Mouse (Mus musculus) limb, embryonic 15.5 days (tissue): ENCODE measurements at regions not wholly inside any gene's neighbourhood (a gene's known extent, or its start where the extent isn't known, plus 50 kb on each side); places are given as distances from the start of the nearest gene placed in this dataset.

Experiments used
- ATAC-seq: fragments of 200-750 bp; cut with Nextera tagmentation; 2 replicates; pipeline ENCODE4 v1.8.0; 2017; ENCODE audit warnings: low read depth, moderate TSS enrichment; ENCODE audit not compliant: insufficient number of reproducible peaks, low FRiP score, low TSS enrichment
- H3K27ac ChIP-seq: fragments of 300-500 bp; sonication (generic); 2 replicates; pipeline ENCODE4 v1.5.1; 2015; ENCODE audit warnings: moderate library complexity, mild to moderate bottlenecking, inconsistent platforms
- H3K27me3 ChIP-seq: fragments of 300-500 bp; sonication (generic); 2 replicates; pipeline ENCODE4 v1.6.1; 2015; ENCODE audit warnings: inconsistent platforms
- H3K36me3 ChIP-seq: fragments of 300-500 bp; sonication (generic); 2 replicates; pipeline ENCODE4 v1.6.1; 2015; ENCODE audit warnings: inconsistent platforms
- H3K4me1 ChIP-seq: fragments of 300-500 bp; sonication (generic); 2 replicates; pipeline ENCODE4 v1.6.1; 2015; ENCODE audit warnings: inconsistent platforms
- H3K4me2 ChIP-seq: fragments of 300-500 bp; sonication (generic); 2 replicates; pipeline ENCODE4 v1.6.1; 2015; ENCODE audit warnings: mild to moderate bottlenecking, inconsistent platforms
- H3K4me3 ChIP-seq: fragments of 300-500 bp; sonication (generic); 2 replicates; pipeline ENCODE4 v1.5.1; 2015; ENCODE audit warnings: mild to moderate bottlenecking, inconsistent platforms
- H3K9ac ChIP-seq: fragments of 300-500 bp; sonication (generic); 2 replicates; pipeline ENCODE4 v1.6.1; 2015; ENCODE audit warnings: inconsistent platforms
- H3K9me3 ChIP-seq: fragments of 300-500 bp; sonication (generic); 2 replicates; pipeline ENCODE4 v1.6.1; 2016; ENCODE audit warnings: inconsistent platforms
- WGBS: fragments of 180-500 bp; shearing (Covaris S2); methylation state at CpG from one replicate; pipeline ENCODE4 v1.1.7; 2015; 5-methylcytosine and 5-hydroxymethylcytosine counted together

DNA sequence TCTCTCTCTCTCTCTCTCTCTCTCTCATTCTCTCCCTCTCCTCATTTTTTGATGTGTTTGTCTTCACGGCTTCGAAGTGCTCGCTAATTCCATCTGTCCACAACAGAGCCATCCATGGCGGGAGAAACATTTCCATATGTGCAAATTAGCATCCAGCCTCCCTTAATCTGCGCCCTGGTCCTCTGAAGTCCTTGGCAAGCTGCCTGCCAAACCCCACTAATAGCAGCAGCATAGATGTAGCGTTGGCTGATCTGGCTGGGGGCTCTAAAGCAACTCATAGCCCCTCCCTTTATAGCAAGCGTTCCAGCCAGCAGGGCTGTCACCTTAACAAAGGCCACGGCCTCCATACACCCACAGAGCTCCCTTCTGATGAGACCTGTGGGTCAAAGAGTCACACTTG is 272.3 kb upstream of the 3110018I06Rik start:
- Histone ChIP-seq H3K9ac (no peak overlapping the region), H3K4me2 (no peak overlapping the region), H3K27ac (no peak overlapping the region), H3K4me1 (peaks cover 13% of the 10 kb centered on the region; the same call in 1 of the 2 replicates), H3K9me3 (no peaks in the 10 kb centered on the region), H3K4me3 (no peak overlapping the region), H3K27me3 (peaks cover 6% of the 10 kb centered on the region; the same call in 1 of the 2 replicates), H3K36me3 (no peaks in the 10 kb centered on the region)
- WGBS = 35% methylated on average over 8 of the region's 8 CpGs
- no peak for ATAC-seq

DNA sequence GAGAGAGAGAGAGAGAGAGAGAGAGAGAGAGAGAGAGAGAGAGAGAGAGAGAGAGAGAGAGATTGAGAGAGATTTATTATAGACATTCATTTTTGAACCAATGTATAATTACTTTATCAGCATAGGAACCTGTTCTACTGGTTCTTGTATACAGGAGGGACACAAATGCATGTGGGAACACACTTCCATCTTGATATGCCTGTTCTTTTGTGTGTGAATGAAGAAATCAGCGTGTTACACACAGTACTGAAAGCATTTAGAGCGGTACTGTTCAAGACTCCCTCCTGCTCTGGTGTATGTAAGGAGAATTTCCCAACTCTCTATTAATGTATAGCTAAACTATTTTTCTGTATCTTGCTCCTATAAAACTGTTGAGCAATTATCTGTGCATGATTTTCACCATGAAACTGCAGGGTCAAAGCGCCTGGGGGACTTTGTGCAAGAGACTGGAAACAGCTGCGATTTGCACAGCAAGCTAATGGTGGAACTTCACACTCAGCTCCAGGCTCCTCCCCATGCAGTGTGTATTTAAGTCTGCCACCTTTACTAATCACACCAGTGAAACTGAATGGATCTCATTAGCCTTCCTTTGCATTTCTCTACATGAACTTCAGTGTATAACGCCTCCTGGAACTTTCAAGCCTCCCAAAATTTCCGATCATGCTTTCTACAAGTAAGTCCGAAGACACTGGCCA is 267.0 kb upstream of the 3110018I06Rik start:
- H3K27ac ChIP-seq = peak overlapping the region; percentile 33
- no peak overlapping the region for H3K9ac ChIP-seq
- H3K27me3 ChIP-seq = peaks cover 3% of the 10 kb centered on the region; the same call in 1 of the 2 replicates
- no peak overlapping the region for H3K4me2 ChIP-seq
- H3K4me1 ChIP-seq = peaks cover 18% of the 10 kb centered on the region; the same call in 1 of the 2 replicates
- H3K9me3 ChIP-seq = no peaks in the 10 kb centered on the region
- WGBS = 57% methylated on average over 7 of the region's 7 CpGs
- H3K4me3 ChIP-seq = no peak overlapping the region
- H3K36me3 ChIP-seq = no peaks in the 10 kb centered on the region
- ATAC-seq = no peak

DNA sequence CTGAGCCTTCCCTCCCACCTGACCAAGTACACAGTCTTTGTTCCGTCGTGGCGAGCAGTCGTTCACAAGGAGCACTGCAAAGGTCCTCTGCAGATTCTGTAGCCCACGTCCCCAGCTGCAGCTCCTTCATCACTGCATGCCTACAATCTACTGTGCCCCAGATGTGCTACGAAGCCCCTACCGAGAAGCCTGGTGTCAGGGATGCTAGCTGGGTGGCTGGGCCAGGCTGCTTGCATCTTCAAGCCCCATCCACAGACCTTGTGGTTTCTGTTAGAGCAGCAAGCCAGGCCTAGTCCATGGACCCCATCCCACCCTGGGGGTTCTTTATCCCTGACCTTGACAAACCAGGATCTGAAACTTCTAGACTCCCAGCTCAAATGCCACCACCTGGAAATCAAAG is 266.3 kb upstream of the 3110018I06Rik start:
- Histone ChIP-seq H3K9me3 (no peaks in the 10 kb centered on the region), H3K36me3 (no peaks in the 10 kb centered on the region), H3K4me1 (peaks cover 16% of the 10 kb centered on the region; the same call in 1 of the 2 replicates), H3K27me3 (peaks cover 3% of the 10 kb centered on the region; the same call in 1 of the 2 replicates), H3K4me2 (no peak overlapping the region), H3K9ac (no peak overlapping the region), H3K27ac (peak overlapping the region; percentile 33), H3K4me3 (no peak overlapping the region)
- 63% methylated on average over 7 of the region's 7 CpGs for WGBS
- no peak for ATAC-seq

DNA sequence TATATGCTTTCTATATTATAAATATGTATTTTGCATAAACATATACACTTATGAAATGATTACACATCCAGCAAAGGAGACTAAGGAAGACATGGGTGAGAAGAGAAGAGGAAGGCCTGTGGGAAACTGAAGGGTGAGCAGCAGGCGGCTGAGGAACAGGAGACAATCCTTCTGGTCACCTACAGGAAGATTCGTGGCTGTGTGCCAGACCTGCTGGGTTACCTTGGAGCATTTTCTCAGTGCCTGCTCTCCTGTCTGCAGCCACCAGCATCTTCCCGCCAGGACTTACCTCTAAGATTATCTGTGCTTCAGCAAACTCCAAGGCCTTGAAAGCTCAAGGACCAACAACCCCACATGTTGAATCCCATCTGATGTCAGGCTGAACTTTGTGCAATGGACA is 258.3 kb upstream of the 3110018I06Rik start:
- H3K4me3 ChIP-seq = no peak overlapping the region
- no peak for ATAC-seq
- no peak overlapping the region for H3K9ac ChIP-seq
- H3K4me2 ChIP-seq = no peak overlapping the region
- H3K36me3 ChIP-seq = no peaks in the 10 kb centered on the region
- no peaks in the 10 kb centered on the region for H3K27me3 ChIP-seq
- no peak overlapping the region for H3K27ac ChIP-seq
- 78% methylated on average over 3 of the region's 3 CpGs for WGBS
- no peaks in the 10 kb centered on the region for H3K9me3 ChIP-seq
- no peaks in the 10 kb centered on the region for H3K4me1 ChIP-seq

DNA sequence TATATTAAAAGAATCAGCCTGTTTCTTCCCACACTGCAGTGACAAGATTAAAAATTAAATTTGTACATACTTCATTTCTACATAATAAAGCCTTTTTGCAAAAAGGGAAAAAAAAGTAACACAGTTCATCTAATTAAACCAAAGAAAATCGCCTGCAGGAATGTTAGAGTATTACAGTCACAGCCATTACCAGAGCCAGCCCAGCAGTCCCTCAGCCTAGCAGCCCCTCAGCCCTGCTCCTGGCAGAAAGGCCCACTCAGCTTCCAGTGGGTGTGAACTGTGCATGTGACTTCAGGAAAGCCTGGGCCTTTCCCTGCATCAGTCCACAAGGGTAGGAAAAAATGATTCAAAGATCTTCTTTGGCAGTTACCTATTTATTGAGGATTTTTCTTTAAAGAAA is 256.8 kb upstream of the 3110018I06Rik start:
- Histone ChIP-seq H3K36me3 (no peaks in the 10 kb centered on the region), H3K4me1 (no peaks in the 10 kb centered on the region), H3K27me3 (no peaks in the 10 kb centered on the region), H3K4me3 (no peak overlapping the region), H3K27ac (no peak overlapping the region), H3K9ac (no peak overlapping the region), H3K4me2 (no peak overlapping the region), H3K9me3 (no peaks in the 10 kb centered on the region)
- 4% methylated on average over 1 of the region's 1 CpGs for WGBS
- no peak for ATAC-seq

DNA sequence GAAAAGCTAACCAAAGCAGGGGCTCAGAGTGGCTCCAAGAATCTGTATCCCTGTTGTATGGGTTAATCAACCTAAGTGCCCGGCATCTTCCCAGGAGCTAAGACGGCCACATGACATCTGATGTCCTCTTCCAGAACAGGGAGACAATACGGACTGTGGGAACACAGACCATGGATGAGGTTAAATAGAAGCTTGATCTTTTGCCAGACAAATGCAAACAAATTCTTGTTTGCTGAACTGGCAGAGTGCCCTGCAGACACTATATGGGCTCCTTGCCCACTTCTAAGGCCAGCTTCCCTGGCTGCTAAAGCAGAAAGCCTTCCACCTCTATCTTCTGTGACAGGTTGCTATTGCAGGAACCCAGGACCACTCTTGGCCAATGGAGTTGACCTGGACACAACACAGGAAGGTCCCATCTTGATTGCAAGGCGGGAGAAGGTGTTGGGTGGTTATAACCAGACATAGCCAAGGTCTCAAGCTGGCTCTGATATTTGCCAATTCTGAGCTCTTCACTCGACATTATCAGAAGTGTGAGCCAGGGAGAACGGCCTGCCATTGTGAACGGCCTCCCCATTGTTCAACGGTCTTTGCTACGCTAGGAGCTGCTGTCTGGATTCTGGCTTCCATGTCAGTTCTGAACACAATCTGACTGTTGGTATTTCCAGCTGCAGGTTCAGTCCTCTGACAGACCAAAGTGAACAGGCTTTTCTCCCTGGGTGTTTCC is 237.5 kb upstream of the 3110018I06Rik start:
- H3K4me3 ChIP-seq = no peak overlapping the region
- no peak overlapping the region for H3K27ac ChIP-seq
- no peak overlapping the region for H3K9ac ChIP-seq
- 77% methylated on average over 9 of the region's 9 CpGs for WGBS
- H3K4me2 ChIP-seq = no peak overlapping the region
- H3K9me3 ChIP-seq = no peaks in the 10 kb centered on the region
- no peaks in the 10 kb centered on the region for H3K36me3 ChIP-seq
- no peaks in the 10 kb centered on the region for H3K27me3 ChIP-seq
- no peak for ATAC-seq
- H3K4me1 ChIP-seq = peaks cover 8% of the 10 kb centered on the region; the same call in 1 of the 2 replicates

DNA sequence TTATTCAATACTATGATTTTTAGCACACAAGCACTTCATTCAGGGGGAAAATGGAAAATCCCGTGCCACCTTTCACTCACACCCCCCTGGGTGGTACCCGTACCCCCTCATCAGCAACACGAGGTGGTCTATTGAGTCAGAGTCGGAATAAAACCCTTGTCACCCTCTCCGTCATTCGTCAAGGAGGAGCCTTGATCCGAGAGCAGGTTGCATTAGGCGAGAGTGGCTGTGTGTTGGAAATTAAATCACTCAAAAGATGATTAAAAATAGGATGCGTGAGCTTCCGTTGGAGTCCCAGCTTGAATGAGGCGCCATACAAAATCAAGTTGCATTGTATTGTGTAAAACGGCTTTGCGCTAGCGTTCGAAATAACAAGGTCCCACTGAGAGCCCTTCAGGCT is 236.5 kb upstream of the 3110018I06Rik start:
- ATAC-seq = no peak
- Histone ChIP-seq H3K4me3 (no peak overlapping the region), H3K36me3 (no peaks in the 10 kb centered on the region)

DNA sequence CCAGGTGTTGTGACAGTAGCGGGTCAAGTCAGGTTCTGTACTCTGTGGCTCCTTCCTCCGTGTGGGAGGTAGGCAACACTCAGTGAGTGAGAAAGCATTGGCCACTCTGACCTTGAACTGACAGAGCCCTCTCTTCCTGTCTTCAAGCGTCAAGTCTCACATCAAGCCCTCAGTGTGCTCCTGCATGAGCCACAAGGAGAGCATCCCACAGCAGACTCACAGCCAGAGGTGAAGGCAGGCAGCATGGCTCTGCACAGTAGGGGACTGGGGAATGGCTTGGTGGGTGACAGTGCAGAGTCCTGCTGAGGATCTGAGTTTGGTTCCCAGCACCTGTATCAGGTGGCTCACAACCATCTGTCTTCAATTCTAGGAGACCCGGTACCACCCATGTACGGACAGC is 226.4 kb upstream of the 3110018I06Rik start:
- Histone ChIP-seq H3K4me1 (0 out of 2 replicates have a peak, but pooled peaks cover 2% of the 10 kb centered on the region), H3K4me3 (no peak overlapping the region), H3K27ac (no peak overlapping the region), H3K27me3 (0 out of 2 replicates have a peak, but pooled peaks cover 5% of the 10 kb centered on the region), H3K9me3 (no peaks in the 10 kb centered on the region), H3K4me2 (no peak overlapping the region), H3K9ac (no peak overlapping the region), H3K36me3 (no peaks in the 10 kb centered on the region)
- 81% methylated on average over 5 of the region's 5 CpGs for WGBS
- no peak for ATAC-seq

More for the DNA sequence above, 236.5 kb upstream of the 3110018I06Rik start:
- Histone ChIP-seq H3K4me1 (peaks cover 8% of the 10 kb centered on the region; the same call in 1 of the 2 replicates), H3K9ac (no peak overlapping the region), H3K27ac (no peak overlapping the region), H3K4me2 (no peak overlapping the region), H3K27me3 (no peaks in the 10 kb centered on the region), H3K9me3 (no peaks in the 10 kb centered on the region)
- 79% methylated on average over 15 of the region's 15 CpGs for WGBS

DNA sequence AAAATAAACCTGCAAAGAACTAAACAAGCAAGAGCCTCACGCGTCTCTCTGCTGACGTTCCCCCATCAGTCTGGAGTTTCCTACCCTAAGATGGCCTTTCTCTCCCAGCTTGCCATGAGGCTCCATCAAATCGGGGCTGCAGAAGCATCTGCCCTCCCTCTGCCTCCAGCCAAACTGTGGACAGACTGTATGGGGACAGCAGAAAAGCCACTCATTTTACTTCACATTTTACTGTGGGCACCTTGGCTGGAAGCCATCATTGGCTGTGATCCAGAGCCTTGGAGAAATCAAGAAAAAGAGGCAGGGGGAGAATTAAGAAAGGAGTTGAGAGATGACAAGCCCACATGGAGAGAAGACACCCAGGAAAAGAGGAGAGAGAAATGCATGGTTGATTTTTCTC is 225.9 kb upstream of the 3110018I06Rik start:
- H3K9ac ChIP-seq = no peak overlapping the region
- no peak overlapping the region for H3K4me3 ChIP-seq
- no peaks in the 10 kb centered on the region for H3K9me3 ChIP-seq
- peaks cover 5% of the 10 kb centered on the region; the same call in 1 of the 2 replicates for H3K27me3 ChIP-seq
- no peak overlapping the region for H3K4me2 ChIP-seq
- no peaks in the 10 kb centered on the region for H3K36me3 ChIP-seq
- no peak for ATAC-seq
- 55% methylated on average over 4 of the region's 4 CpGs for WGBS
- H3K27ac ChIP-seq = no peak overlapping the region
- 0 out of 2 replicates have a peak, but pooled peaks cover 2% of the 10 kb centered on the region for H3K4me1 ChIP-seq

DNA sequence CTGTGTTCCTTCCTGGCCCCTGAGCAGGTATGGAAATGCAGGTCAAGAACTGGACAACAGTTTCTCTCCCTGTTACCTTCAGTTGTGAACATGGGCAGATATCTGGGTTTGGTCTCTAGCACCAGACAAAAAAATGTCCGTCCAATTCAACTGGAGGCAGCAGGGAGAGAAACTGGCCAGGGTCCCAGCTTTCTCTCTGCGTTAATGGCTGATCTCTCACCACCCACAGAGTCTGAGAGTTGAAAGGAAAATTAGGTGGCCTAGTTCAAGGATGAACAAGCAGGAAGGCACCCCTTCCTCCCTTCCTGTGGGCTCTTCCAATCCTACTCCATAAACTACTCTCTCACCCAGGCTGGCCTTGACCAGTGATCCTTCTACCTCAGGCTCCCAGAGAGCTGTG is 221.7 kb upstream of the 3110018I06Rik start:
- Histone ChIP-seq H3K27ac (no peak overlapping the region), H3K36me3 (no peaks in the 10 kb centered on the region), H3K9me3 (no peaks in the 10 kb centered on the region), H3K4me3 (no peak overlapping the region), H3K4me2 (no peak overlapping the region), H3K27me3 (peaks cover 7% of the 10 kb centered on the region; the same call in 1 of the 2 replicates), H3K4me1 (0 out of 2 replicates have a peak, but pooled peaks cover 2% of the 10 kb centered on the region), H3K9ac (no peak overlapping the region)
- no peak for ATAC-seq
- WGBS = 50% methylated on average over 2 of the region's 2 CpGs

DNA sequence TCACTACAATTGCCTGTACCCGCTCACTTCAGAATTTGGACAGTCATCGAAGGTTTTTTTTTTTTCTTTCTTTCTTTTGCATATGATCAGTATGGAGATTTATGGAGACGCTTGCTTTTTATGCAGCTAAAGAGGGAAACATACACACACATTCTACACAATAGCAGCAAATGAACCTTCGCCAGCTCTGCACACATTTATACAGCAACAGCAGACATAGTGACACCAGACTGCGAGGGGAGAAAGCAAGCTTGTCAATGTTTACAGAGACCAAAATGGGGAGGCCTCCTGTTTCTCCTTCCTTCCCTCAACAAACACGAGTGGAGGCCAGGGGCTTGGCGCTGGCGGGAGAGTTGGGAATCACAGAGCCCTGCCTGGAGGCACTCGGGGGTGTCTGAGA is 202.8 kb upstream of the 3110018I06Rik start:
- no peak overlapping the region for H3K27ac ChIP-seq
- WGBS = 80% methylated on average over 9 of the region's 9 CpGs

DNA sequence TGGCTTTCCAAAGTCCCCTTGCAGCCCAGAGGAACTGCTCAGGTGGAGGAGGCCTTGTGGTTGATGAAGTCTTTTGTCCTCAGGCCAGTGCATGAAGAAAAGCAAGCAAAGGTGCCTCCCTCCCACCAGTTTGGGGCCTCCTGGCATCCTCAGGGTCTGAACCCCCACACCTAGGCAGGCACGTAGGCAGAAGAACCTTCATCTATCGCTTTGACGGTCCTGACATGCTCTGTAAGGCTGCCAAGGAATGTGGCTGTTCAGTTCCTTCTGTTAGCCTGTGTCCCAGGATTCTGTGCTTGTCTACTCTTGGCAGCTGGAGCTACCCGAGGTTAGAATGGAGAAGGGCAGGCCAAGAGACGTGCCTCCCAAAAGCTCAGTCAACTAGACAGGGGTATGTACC is 197.1 kb upstream of the 3110018I06Rik start:
- Histone ChIP-seq H3K4me2 (no peak overlapping the region), H3K4me1 (no peaks in the 10 kb centered on the region), H3K36me3 (no peaks in the 10 kb centered on the region), H3K27ac (0 out of 2 replicates have a peak overlapping the region, but pooled peaks have one; percentile 9), H3K27me3 (0 out of 2 replicates have a peak, but pooled peaks cover 4% of the 10 kb centered on the region), H3K9me3 (no peaks in the 10 kb centered on the region), H3K4me3 (no peak overlapping the region), H3K9ac (no peak overlapping the region)
- peak; percentile 14; the same call in 1 of the 2 replicates for ATAC-seq
- 60% methylated on average over 5 of the region's 5 CpGs for WGBS

More for the DNA sequence above, 202.8 kb upstream of the 3110018I06Rik start:
- no peaks in the 10 kb centered on the region for H3K9me3 ChIP-seq
- no peak overlapping the region for H3K4me2 ChIP-seq
- no peak overlapping the region for H3K9ac ChIP-seq
- H3K4me1 ChIP-seq = no peaks in the 10 kb centered on the region
- H3K27me3 ChIP-seq = peaks cover under 1% of the 10 kb centered on the region; the same call in 1 of the 2 replicates
- no peaks in the 10 kb centered on the region for H3K36me3 ChIP-seq
- no peak overlapping the region for H3K4me3 ChIP-seq
- ATAC-seq = no peak
